Mouse (Mus musculus): Measurements from ENCODE around the gene Vwa8.

Vwa8 gene

DNA sequence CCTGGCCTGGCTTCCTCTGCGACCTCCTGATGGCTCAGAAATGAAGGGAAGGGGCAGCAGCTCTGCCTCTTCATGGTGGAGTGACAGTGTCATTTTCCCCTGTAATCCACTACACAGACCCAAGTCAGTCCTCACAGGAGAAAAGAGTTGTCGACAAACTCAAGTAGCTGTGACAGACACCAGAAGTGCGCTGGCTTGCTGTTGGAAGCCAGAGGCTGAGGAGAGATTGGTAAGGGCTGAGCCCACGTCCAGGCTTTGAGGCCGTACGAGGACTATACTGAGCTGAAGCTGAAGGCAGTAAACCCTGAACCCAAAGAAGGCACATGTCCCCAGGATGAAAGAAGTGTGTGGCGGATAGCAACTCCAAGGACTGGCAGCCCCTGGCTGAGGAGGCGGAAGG lies 376.6 kb downstream of the Vwa8 start:
- DNase-seq (ENCODE audit: low spot score in 2 of 2), result no peak

GRCm38 (mm10) chr14:79226056-79226455 lies 377.2 kb downstream of the Vwa8 start:
- no peak for DNase-seq (ENCODE audit: low spot score in 2 of 2)

DNA sequence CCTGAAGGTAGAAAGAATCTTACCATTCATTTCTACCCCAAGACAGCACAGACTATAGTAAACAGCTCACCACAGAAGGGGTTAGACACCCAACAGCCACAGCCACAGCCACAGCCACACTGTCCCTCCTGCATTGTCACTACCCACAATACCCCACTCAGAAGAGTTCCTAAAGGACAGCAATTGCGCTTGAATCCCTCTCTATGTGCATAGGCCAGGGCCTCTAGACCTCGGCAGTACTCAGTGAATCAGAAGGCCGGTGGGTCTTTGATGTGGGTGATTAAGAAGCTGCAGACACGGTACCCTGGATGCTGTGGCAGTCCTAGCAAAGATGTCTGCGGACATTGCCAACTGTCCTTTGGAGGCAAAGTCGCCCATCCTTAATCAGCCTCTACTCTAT lies 377.9 kb downstream of the Vwa8 start:
- DNase-seq (ENCODE audit: low spot score in 2 of 2), result no peak

DNA sequence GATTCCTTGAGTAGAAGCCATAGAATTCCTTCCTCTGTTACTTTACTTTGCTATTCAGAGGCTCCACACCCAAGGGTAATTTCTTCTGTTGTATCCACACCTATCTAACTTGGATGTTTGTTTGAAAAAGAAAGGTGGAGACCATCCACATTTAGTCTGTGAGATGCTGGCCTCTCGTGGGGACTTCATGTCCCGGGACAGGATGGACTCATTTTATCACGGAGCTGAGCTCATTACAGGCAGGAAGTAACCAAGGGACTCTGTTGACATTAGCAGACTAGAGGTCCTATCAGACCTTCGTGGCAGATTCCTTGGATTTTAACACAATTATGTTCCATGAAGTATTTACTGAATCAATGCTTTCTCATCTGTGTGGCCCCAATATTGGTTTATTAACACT lies 379.1 kb downstream of the Vwa8 start:
- DNase-seq (ENCODE audit: low spot score in 2 of 2), result no peak

DNA sequence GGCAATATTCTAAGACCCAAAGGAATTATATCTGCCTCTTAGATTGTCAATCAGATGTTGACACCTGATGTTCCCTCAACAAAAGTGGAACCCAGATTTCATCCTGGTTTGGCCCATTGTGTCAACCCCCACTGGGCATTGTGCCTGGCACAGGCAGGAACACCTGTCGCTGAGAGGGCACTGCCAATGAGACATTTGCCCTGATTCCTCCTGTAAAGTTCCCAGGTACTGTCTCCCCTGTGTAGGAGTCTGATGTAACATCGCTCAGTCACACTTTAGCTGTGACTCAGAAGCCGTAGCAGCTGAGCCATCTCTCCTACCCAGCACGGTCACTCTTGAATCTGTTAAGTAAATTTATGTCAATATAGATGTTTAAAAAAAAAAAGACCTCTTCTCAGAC lies 382.8 kb downstream of the Vwa8 start:
- peak in 1 of 2 experiments; percentile 35 for DNase-seq (ENCODE audit: low spot score in 2 of 2)

GRCm38 (mm10) chr14:79233697-79234096 lies 384.8 kb downstream of the Vwa8 start:
- no peak for DNase-seq (ENCODE audit: low spot score in 2 of 2)

GRCm38 (mm10) chr14:79234513-79234912 lies 385.7 kb downstream of the Vwa8 start:
- DNase-seq (ENCODE audit: low spot score in 2 of 2), result no peak

DNA sequence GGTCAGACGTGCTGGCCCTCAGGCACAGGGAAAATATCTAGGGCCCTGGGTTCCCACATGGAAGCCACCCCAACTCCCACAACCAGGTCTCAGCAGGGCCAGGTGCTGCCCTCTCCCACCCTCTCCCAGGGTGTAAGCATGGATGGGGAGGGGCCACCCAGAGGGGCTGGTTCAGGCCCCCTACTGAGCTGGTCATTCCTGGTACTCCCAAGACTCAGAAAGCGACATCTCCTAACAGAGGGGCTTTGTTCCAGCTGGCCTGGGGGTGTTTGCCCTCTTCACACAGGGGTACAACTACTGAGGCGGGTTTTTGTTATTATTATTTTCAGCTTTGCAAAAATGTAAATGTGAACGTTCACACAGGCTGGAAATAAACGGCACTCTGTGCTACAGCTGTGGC lies 386.3 kb downstream of the Vwa8 start:
- DNase-seq (ENCODE audit: low spot score in 2 of 2), result no peak

- DNase-seq (ENCODE audit: low spot score in 2 of 2), result peak in 1 of 2 experiments; percentile 26
These were observed 387.4 kb downstream of the Vwa8 start for GRCm38 (mm10) chr14:79236261-79236660.

GRCm38 (mm10) chr14:79239402-79239801 lies 390.6 kb downstream of the Vwa8 start:
- DNase-seq (ENCODE audit: low spot score in 2 of 2), result peak; percentile 60 to 76

DNA sequence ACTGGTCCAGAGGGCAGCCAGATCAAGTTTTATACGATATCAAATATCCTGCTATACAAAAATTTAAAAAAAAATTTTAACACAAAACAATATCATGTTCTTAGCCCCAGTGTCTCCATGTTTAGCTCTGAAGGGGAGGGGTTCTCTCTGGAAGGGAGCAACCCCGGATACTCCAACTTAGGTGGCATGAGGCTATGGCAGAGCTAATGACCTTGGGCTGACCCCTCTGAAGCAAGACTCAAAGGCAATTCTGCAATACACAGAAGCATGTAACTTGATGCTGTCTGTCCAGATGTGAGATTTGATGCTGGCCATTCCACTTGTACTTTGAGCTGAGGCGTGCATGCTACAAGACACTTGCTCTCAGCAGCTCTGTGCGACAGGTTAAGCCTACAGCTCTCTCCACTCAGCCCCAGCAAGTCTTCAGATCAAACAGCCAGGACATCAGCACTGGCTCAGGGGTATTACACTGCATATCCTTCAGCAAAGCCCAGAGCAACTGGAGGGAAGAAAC lies 392.3 kb downstream of the Vwa8 start:
- no peak for DNase-seq (ENCODE audit: low spot score in 2 of 2)

- DNase-seq (ENCODE audit: low spot score in 2 of 2), result no peak
These were observed 393.0 kb downstream of the Vwa8 start for GRCm38 (mm10) chr14:79241656-79242385.

DNA sequence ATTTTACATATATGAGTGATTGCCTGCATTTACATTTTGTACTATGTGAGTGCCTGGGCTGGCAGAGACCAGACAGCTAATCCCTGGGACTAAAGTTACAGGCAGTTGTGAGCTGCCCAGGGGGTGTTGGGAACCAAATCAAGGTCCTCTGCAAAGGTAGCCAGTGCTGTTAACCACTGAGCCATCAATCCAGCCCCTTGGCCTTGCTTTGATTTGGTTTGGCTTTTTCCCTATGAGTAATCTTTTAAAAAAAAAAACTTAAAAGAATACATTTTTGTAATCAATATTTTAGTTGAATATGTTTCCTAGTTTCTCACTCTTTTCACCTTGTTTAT lies 393.5 kb downstream of the Vwa8 start:
- no peak for DNase-seq (ENCODE audit: low spot score in 2 of 2)

DNA sequence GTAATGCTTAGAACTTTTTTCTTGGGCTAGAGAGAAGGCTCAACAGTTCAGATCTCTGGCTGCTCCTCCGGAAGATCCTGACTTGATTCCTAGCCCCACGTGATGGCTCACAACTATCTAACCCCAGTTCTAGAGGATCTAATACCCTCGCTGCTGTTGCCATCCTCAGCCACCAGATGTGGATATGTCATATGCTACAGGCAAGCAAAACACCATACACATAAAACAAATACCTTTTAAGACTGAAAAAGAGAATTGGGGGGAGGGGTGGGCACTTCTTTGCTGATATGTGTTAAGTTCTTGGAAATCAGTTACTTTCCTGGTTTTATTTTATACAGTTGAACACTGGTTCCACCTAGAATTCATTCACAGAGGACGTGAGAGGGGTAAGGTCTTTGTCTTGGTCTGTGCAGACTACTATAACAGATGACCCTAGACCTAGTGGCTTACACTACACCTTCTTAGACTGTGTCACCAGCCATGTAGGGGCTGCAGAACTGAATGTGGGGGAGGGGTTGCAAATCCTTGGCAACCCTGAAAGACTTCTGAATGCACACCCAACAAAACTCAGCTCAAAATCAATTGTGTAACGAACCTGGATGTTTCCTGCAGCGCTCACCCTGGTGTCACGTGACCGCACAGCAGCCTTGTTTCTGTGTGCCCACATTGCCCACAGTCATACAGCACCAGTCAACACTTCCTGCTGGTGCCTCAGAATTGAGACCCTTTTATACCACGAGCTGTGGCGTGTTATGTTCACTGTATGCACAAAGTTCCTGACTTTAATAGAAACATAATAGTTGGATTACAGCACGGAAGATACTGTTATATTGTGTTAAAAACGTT lies 394.4 kb downstream of the Vwa8 start:
- DNase-seq (ENCODE audit: low spot score in 2 of 2), result no peak

- no peak for DNase-seq (ENCODE audit: low spot score in 2 of 2)
These were observed 395.7 kb downstream of the Vwa8 start for GRCm38 (mm10) chr14:79244571-79244970.

DNA sequence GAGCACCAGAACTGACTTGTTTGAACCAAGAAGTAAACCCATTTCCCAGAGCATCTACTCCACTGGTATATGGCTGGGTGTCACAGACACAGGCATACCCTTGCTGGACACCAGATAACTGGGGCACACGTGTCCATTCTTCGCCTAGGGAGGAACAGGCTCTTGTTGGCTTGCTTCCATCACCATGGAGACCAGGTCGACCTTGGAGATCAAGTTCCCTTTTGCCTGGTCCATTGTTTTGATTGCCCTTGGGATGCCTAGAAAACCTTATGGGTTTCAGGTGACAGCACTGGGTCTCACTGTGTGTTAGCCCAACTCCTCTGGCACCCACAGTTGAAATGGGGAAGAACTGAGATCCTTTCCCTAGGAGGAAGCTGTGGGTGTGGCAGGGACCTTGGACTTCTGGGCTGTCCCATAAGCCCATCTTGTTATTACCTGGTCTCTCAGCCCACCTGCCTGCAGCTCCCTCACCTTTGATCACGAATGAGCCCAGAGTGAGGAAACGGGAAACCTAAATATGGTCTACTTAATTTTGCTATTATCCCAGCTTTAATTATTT lies 403.0 kb downstream of the Vwa8 start:
- DNase-seq (ENCODE audit: low spot score in 2 of 2), result no peak

All from right cerebral cortex, adult 2 months (tissue).